Mouse (Mus musculus) stomach, postnatal 0 days (tissue): ENCODE data around the gene Siah2.

Source experiments
- CTCF ChIP-seq: IDR thresholded peaks from 2 replicates; pipeline ENCODE4 v1.5.1; 2016; ENCODE audit warnings: antibody characterized with exemption, low read depth, mild to moderate bottlenecking, moderate library complexity
- EP300 ChIP-seq: optimal IDR thresholded peaks from 2 replicates; pipeline ENCODE3; 2016; ENCODE audit warnings: antibody characterized with exemption

- TF ChIP-seq CTCF = no peak
- no peak for TF ChIP-seq EP300
Measured at GRCm38 (mm10) chr3:58690619-58691373, 1.4 kb downstream of the Siah2 start.
